ENCODE assay signal across 12 mouse cellular contexts in the genomic region with DNA sequence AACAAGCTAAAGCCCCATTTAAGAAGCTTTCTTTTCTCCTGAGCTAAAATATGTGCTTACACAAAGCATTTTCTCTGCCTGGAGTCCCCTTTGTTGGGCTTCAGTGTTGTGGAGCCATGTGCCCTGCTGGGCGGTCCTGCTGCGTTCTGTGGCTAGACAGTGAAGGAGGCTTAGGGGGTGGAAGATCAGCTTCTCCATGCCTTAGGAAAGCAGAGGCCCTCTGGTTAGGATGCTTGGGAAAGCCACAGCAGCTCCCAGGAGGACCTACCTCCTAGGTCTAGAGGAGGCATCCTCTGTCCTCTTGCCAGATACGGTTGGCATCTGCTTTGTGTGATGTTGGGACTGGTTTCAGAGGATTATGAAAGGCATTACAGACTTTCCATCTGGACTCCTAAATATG. TPM values are rescaled to one million over a fixed set of nuclear protein-coding genes. Genes with fewer than 3 reads are reported as not detected.
DNase-seq lines count a peak whose midpoint lies in the region; ATAC-seq lines count a peak whose summit lies in the region.
"Had no signal": no experiment of that assay in that cellular context is flagged by ENCODE, and none has a peak within 500 bp of the region (broad histone marks: within the 10 kb centered on the region; RNA-seq: fewer than 3 reads in every experiment).

No protein-coding gene starts in this region.

- no peaks in the 10 kb centered on the region for H3K27me3 ChIP-seq in forebrain, embryonic 16.5 days (replicated peaks; ENCODE audit: control insufficient read depth, insufficient read depth, low read length)
- H3K27me3 ChIP-seq in midbrain, embryonic 11.5 days (ENCODE audit: control insufficient read depth, insufficient read depth, low read length) = no peaks in the 10 kb centered on the region
- no peaks in the 10 kb centered on the region for H3K27me3 ChIP-seq in neural tube, embryonic 15.5 days (replicated peaks)
- no peaks in the 10 kb centered on the region for H3K27me3 ChIP-seq in kidney, embryonic 16.5 days (ENCODE audit: insufficient read depth, low read length)
- H3K27me3 ChIP-seq in kidney, embryonic 15.5 days = no peaks in the 10 kb centered on the region
- H3K27me3 ChIP-seq: limb, embryonic 15.5 days had no signal

- DNase-seq in retina, embryonic 14.5 days (ENCODE audit: low spot score) = peak; percentile 42
- DNase-seq in retina, postnatal 1 day = no peak
- peak; percentile 95 for DNase-seq in midbrain, embryonic 11.5 days (ENCODE audit: low spot score, missing footprints)
- no peak for DNase-seq in ovary, postnatal 14 days (ENCODE audit: low spot score)
- DNase-seq: layer of hippocampus, postnatal 36 days; lung, postnatal 10 days had no signal

- WGBS in forebrain, embryonic 16.5 days = 14% methylated on average over 3 of the region's 3 CpGs
- WGBS in midbrain, embryonic 11.5 days = 0% methylated on average over 3 of the region's 3 CpGs
- WGBS in neural tube, embryonic 15.5 days = 20% methylated on average over 3 of the region's 3 CpGs
- 86% methylated on average over 3 of the region's 3 CpGs for WGBS in kidney, embryonic 16.5 days
- 73% methylated on average over 3 of the region's 3 CpGs for WGBS in kidney, embryonic 15.5 days

- H3K4me1 ChIP-seq in forebrain, embryonic 16.5 days (replicated peaks; ENCODE audit: control insufficient read depth, insufficient read depth, low read length) = peaks cover 7% of the 10 kb centered on the region; the same call in 1 of the 2 replicates
- H3K4me1 ChIP-seq in midbrain, embryonic 11.5 days (ENCODE audit: control insufficient read depth, insufficient read depth, low read length) = peaks cover 29% of the 10 kb centered on the region
- H3K4me1 ChIP-seq in neural tube, embryonic 15.5 days = peaks cover 13% of the 10 kb centered on the region
- H3K4me1 ChIP-seq in kidney, embryonic 16.5 days (ENCODE audit: insufficient read depth, low read length) = peaks cover 22% of the 10 kb centered on the region
- H3K4me1 ChIP-seq in kidney, embryonic 15.5 days = peaks cover 18% of the 10 kb centered on the region

- no peaks in the 10 kb centered on the region; the same call in 1 of the 2 replicates for H3K9me3 ChIP-seq in forebrain, embryonic 16.5 days (ENCODE audit: control insufficient read depth, low read length)
- H3K9me3 ChIP-seq in midbrain, embryonic 11.5 days (ENCODE audit: control insufficient read depth, low read length) = no peaks in the 10 kb centered on the region
- H3K9me3 ChIP-seq in neural tube, embryonic 15.5 days (replicated peaks) = no peaks in the 10 kb centered on the region
- no peaks in the 10 kb centered on the region for H3K9me3 ChIP-seq in kidney, embryonic 16.5 days (ENCODE audit: low read length)
- no peaks in the 10 kb centered on the region for H3K9me3 ChIP-seq in kidney, embryonic 15.5 days (replicated peaks)
- H3K9me3 ChIP-seq: limb, embryonic 15.5 days had no signal

- no peak overlapping the region for H3K27ac ChIP-seq in forebrain, embryonic 16.5 days (ENCODE audit: low read length)
- H3K27ac ChIP-seq in midbrain, embryonic 11.5 days (ENCODE audit: low read depth, low read length) = peak overlapping the region; percentile 75
- H3K27ac ChIP-seq in neural tube, embryonic 15.5 days (replicated peaks) = peak overlapping the region; percentile 58
- no peak overlapping the region for H3K27ac ChIP-seq in kidney, embryonic 16.5 days (ENCODE audit: low read length)
- no peak overlapping the region for H3K27ac ChIP-seq in kidney, embryonic 15.5 days
- H3K27ac ChIP-seq: kidney, postnatal 0 days; limb, embryonic 15.5 days had no signal

- no peak overlapping the region for H3K4me3 ChIP-seq in forebrain, embryonic 16.5 days (replicated peaks; ENCODE audit: low read length)
- H3K4me3 ChIP-seq in midbrain, embryonic 11.5 days (ENCODE audit: low read depth, low read length) = no peak overlapping the region
- H3K4me3 ChIP-seq in neural tube, embryonic 15.5 days (replicated peaks) = no peak overlapping the region
- no peak overlapping the region for H3K4me3 ChIP-seq in kidney, embryonic 16.5 days (ENCODE audit: low read length)
- H3K4me3 ChIP-seq in kidney, embryonic 15.5 days (replicated peaks) = no peak overlapping the region
- H3K4me3 ChIP-seq: limb, embryonic 15.5 days had no signal

- H3K9ac ChIP-seq in forebrain, embryonic 16.5 days (replicated peaks; ENCODE audit: low read depth, low read length) = no peak overlapping the region
- peak overlapping the region; percentile 13; the same call in 1 of the 2 replicates for H3K9ac ChIP-seq in midbrain, embryonic 11.5 days (ENCODE audit: low read length)
- no peak overlapping the region for H3K9ac ChIP-seq in neural tube, embryonic 15.5 days (replicated peaks)
- no peak overlapping the region for H3K9ac ChIP-seq in kidney, embryonic 16.5 days (replicated peaks; ENCODE audit: low read length)
- no peak overlapping the region for H3K9ac ChIP-seq in kidney, embryonic 15.5 days
- H3K9ac ChIP-seq: limb, embryonic 15.5 days had no signal

- H3K4me2 ChIP-seq in forebrain, embryonic 16.5 days (ENCODE audit: low read length) = no peak overlapping the region
- H3K4me2 ChIP-seq in midbrain, embryonic 11.5 days = no peak overlapping the region
- no peak overlapping the region for H3K4me2 ChIP-seq in neural tube, embryonic 15.5 days
- H3K4me2 ChIP-seq in kidney, embryonic 16.5 days (replicated peaks; ENCODE audit: low read depth, low read length) = no peak overlapping the region
- H3K4me2 ChIP-seq in kidney, embryonic 15.5 days = no peak overlapping the region
- H3K4me2 ChIP-seq: limb, embryonic 15.5 days had no signal

- no peaks in the 10 kb centered on the region for H3K36me3 ChIP-seq in forebrain, embryonic 16.5 days (ENCODE audit: control insufficient read depth, insufficient read depth)
- no peaks in the 10 kb centered on the region for H3K36me3 ChIP-seq in midbrain, embryonic 11.5 days (ENCODE audit: control insufficient read depth, insufficient read depth, low read length)
- no peaks in the 10 kb centered on the region for H3K36me3 ChIP-seq in neural tube, embryonic 15.5 days
- no peaks in the 10 kb centered on the region for H3K36me3 ChIP-seq in kidney, embryonic 16.5 days (ENCODE audit: insufficient read depth, low read length)
- no peaks in the 10 kb centered on the region for H3K36me3 ChIP-seq in kidney, embryonic 15.5 days
- H3K36me3 ChIP-seq: limb, embryonic 15.5 days had no signal

- ATAC-seq in forebrain, embryonic 16.5 days = peak; percentile 56; the same call in 1 of the 2 replicates
- ATAC-seq in midbrain, embryonic 11.5 days (ENCODE audit: low FRiP score) = peak; percentile 87
- no peak for ATAC-seq in neural tube, embryonic 15.5 days (ENCODE audit: low FRiP score)
- no peak for ATAC-seq in kidney, embryonic 16.5 days (ENCODE audit: low FRiP score, low TSS enrichment)
- no peak for ATAC-seq in kidney, embryonic 15.5 days (replicated peaks; ENCODE audit: low FRiP score)

RNA-seq across cellular contexts. Expression of a gene that starts 56.5 kb away (rescaled TPM):
- 16.9 and 17.4 TPM in 2 replicates for polyA plus RNA-seq in forebrain, embryonic 16.5 days (2015; fragmentation: Nextera tagmentation; extraction: Ambion mirVana)
- polyA plus RNA-seq in midbrain, embryonic 11.5 days (2014; fragmentation: Nextera tagmentation; extraction: Ambion mirVana) = 14.6 and 15.3 TPM in 2 replicates
- polyA plus RNA-seq in neural tube, embryonic 15.5 days (2015; fragmentation: Nextera tagmentation; extraction: Ambion mirVana) = 13.1 and 13.3 TPM in 2 replicates
- polyA plus RNA-seq in kidney, embryonic 16.5 days (2015; fragmentation: Nextera tagmentation; extraction: Ambion mirVana) = 9.3 and 10.7 TPM in 2 replicates
- polyA plus RNA-seq in kidney, embryonic 15.5 days (2015; fragmentation: Nextera tagmentation; extraction: Ambion mirVana) = 9.4 and 9.5 TPM in 2 replicates

Comparison
In these comparisons a context has a peak if more than half of its experiments do, and no peak if none do; other contexts are left out.
1. DNase-seq: peak in retina, embryonic 14.5 days (single experiment) and midbrain, embryonic 11.5 days (single experiment); none in retina, postnatal 1 day (single experiment) and ovary, postnatal 14 days (single experiment).
2. ATAC-seq: peak in forebrain, embryonic 16.5 days (single experiment) and midbrain, embryonic 11.5 days (single experiment); none in neural tube, embryonic 15.5 days (single experiment), kidney, embryonic 16.5 days (single experiment) and kidney, embryonic 15.5 days (single experiment).
3. H3K27ac ChIP-seq: peak in midbrain, embryonic 11.5 days (single experiment) and neural tube, embryonic 15.5 days (single experiment); none in forebrain, embryonic 16.5 days (single experiment), kidney, embryonic 16.5 days (single experiment) and kidney, embryonic 15.5 days (single experiment).